Mouse (Mus musculus) testis, postnatal 10 days (tissue): ENCODE data around the gene Grb2.

Experiments used
- DNase-seq: peaks from one replicate; pipeline ENCODE4 v3.0.0; 2021; ENCODE audit warnings: low spot score

The Grb2 gene

GRCm38 (mm10) chr11:115627705-115628464 is 80.5 kb downstream of the Grb2 start, which contains the start of gene Slc25a19:
TSS of gene Slc25a19 (minus strand) at chr11:115628295.
- peak; percentile 98 for DNase-seq

GRCm38 (mm10) chr11:115626824-115627616 is 81.4 kb downstream of the Grb2 start:
- DNase-seq, result no peak

GRCm38 (mm10) chr11:115625877-115626276 is 82.5 kb downstream of the Grb2 start:
- DNase-seq, result no peak

GRCm38 (mm10) chr11:115623487-115624070 is 84.8 kb downstream of the Grb2 start:
- no peak for DNase-seq

- DNase-seq, result no peak
These were observed 88.4 kb downstream of the Grb2 start for GRCm38 (mm10) chr11:115619949-115620348.

GRCm38 (mm10) chr11:115618732-115619516 is 89.5 kb downstream of the Grb2 start:
- DNase-seq, result no peak

GRCm38 (mm10) chr11:115618001-115618400 is 90.4 kb downstream of the Grb2 start:
- no peak for DNase-seq

GRCm38 (mm10) chr11:115616893-115617292 is 91.5 kb downstream of the Grb2 start:
- no peak for DNase-seq

GRCm38 (mm10) chr11:115616371-115616770 is 92.0 kb downstream of the Grb2 start:
- no peak for DNase-seq

- DNase-seq, result no peak
These were observed 92.5 kb downstream of the Grb2 start for GRCm38 (mm10) chr11:115615875-115616274.

- DNase-seq, result peak; percentile 58
These were observed 93.1 kb downstream of the Grb2 start for GRCm38 (mm10) chr11:115615108-115615825.

GRCm38 (mm10) chr11:115614346-115615107 is 93.9 kb downstream of the Grb2 start:
- peak; percentile 65 for DNase-seq

- DNase-seq, result no peak
These were observed 95.1 kb downstream of the Grb2 start for GRCm38 (mm10) chr11:115613138-115613945.

- peak; percentile 97 for DNase-seq
These were observed 95.8 kb downstream of the Grb2 start, which contains the start of gene Mif4gd for GRCm38 (mm10) chr11:115612410-115613137. TSS of gene Mif4gd (minus strand) at chr11:115612969.

GRCm38 (mm10) chr11:115612059-115612409 is 96.4 kb downstream of the Grb2 start:
- peak; percentile 93 for DNase-seq

- no peak for DNase-seq
These were observed 97.2 kb downstream of the Grb2 start for GRCm38 (mm10) chr11:115611173-115611572.

- DNase-seq, result no peak
These were observed 98.8 kb downstream of the Grb2 start for GRCm38 (mm10) chr11:115609576-115609975.

GRCm38 (mm10) chr11:115608421-115609399 is 99.7 kb downstream of the Grb2 start:
- no peak for DNase-seq
